Mouse (Mus musculus) frontal cortex, postnatal 36 days (tissue): ENCODE results near the gene Rasl2-9.
A peak's percentile ranks its signal among the peaks of the same experiment; 100 is the strongest.
"Not testable (repeated sequence)": the region's sequence is repeated elsewhere in the genome, so short reads cannot be mapped to it uniquely, and the experiment has no call there.

Source experiments
- DNase-seq, 2 experiments: peaks; one replicate each; pipeline ENCODE4 v3.0.0; 2022; ENCODE audit warnings: low spot score in 2 of 2

Rasl2-9 gene

DNA sequence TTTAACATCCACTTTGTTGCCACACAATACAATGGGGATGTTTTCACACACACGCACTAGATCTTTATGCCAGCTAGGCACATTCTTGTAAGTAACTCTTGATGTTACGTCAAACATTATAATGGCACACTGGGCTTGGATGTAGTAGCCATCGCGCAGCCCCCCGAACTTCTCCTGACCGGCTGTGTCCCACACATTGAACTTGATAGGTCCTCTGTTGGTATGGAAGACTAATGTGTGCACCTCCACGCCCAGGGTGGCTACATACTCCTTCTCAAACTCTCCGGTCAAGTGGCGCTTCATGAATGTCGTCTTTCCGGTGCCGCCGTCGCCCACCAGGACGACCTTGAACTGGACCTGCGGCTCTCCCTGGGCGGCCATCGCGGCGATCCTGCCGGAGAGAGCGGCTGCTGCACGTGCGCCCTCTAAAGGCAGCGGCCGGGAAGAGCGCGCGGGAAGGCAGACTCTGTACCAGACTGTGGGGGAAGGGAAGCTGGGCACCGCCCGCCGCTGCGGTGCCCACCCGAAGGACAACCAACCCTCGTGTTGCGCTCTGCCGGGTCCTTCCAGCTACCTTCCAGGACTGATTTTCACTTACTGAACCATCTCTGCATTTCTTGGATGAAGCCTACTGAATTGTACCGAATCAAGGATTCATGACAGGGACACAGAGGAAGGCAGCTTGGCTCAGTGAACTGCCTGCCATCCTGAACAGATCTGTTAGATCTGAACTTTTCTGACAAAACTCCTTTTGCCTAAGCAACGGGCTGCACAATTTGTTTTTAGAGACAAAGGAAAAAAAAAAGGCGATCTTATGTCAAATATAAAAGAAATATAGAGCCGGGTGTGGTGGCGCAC, at the start of gene Rasl2-9:
TSS of gene Rasl2-9 (minus strand) at position 402 of the 858 bp plus-strand sequence.
- peak; percentile 75 to 83 for DNase-seq

DNA sequence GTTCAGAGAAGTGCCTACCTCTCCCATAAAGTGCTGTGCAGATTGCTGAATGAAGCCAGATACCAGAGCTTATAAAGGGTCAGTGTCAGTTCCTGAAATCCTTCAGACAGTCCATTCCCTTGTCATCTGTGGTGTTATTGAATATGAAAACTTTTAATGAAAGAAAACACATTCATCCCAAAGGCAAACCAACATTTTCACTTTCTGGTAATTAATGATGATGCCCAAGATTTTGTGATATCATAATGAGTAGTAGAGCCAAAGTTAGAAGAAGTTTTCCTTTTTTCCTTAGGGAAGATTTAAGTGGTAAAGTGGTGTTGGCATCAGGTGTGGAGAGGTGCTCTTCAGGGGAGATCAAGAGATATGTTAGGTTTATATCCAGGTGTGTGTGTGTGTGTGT, 23.8 kb upstream of the Rasl2-9 start, which contains the start of gene Vmn1r55:
TSS of gene Vmn1r55 (minus strand) at position 101 of the 400 bp plus-strand sequence.
- DNase-seq: not testable (repeated sequence)

GRCm38 (mm10) chr7:5125078-5125477, 672 bp downstream of the Rasl2-9 start:
- DNase-seq: no peak

DNA sequence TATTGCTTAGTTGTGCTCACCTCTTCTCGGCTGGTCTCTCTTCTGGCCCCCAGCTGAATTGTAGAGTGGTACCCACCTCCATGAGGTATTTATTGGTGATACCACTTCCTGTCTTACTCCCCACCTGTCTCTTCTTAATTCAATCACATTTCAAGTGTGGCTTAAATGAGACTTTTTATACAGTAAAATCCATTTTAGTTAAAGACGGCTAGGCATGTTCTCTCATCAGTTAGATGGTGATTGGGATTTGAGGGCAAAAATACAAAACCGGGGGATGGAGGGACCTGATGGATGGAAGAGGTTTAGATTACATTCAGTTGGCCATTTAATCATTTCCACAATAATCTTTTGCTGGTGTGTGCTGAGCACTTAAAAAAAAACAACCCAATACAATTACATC, 8.9 kb downstream of the Rasl2-9 start, which contains the start of gene Rfpl4:
TSS of gene Rfpl4 (minus strand) at position 101 of the 400 bp plus-strand sequence.
- DNase-seq: no peak

- DNase-seq: no peak
Observed at GRCm38 (mm10) chr7:5112701-5113100, 13.0 kb downstream of the Rasl2-9 start.

DNA sequence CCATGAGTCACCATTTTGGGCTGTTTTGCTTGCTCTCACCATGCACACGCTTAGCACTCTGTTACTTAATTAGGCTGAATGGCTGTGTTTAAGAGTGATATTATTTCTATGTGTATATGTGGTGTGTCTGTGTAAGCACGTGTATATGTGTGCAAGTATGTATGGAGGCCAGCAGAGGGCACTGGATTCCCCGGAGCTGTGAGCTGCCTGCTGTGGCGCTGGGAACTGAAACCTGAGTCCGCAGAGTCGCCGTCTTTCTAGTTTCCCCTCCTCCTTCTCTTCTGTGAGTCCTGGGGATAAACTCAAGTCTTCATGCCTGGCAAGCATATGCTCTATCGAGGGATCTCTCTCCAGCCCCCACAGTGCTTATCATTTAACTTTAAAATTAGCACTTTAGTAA, 16.4 kb downstream of the Rasl2-9 start:
- DNase-seq: no peak

DNA sequence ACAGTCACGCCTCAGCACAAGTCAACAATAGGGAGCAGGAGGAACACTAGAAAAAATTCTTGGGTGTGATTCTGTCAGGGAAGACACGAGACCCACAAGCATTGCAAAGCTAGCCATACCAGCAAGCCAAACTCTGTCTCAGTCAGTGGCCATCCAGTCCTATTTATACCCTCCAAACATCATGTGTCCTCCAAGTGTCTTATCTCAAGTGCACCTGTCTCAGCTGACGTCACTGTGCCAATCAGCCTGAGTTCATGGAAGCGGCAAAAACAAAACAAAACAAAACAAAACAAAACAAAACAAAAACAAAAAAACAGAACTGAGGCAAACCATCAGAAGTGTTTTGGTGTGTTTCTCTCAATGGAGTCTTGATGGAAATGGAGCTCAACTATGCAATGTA, 17.5 kb downstream of the Rasl2-9 start:
- no peak for DNase-seq

DNA sequence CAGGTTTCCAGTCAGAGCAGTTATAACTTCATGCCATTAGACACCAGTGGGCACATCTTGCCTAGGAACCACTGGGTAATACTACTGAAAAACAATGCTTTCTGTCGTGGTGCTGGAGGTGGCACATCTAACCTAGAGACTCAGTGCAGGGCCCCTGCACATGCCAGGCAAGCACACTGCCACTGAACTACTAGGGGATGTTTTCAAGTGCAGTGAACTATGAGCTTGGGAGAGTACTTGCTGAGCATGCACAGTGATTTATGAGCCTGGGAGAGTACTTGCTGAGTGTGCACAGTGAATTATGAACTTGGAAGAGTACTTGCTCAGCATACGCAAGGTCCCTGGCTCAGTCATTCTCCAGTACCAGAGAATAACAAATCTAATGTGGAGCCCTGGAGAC, 23.2 kb downstream of the Rasl2-9 start:
- no peak for DNase-seq

GRCm38 (mm10) chr7:5101066-5101663, 24.6 kb downstream of the Rasl2-9 start:
- DNase-seq: no peak

GRCm38 (mm10) chr7:5099796-5100195, 26.0 kb downstream of the Rasl2-9 start:
- DNase-seq: no peak

DNA sequence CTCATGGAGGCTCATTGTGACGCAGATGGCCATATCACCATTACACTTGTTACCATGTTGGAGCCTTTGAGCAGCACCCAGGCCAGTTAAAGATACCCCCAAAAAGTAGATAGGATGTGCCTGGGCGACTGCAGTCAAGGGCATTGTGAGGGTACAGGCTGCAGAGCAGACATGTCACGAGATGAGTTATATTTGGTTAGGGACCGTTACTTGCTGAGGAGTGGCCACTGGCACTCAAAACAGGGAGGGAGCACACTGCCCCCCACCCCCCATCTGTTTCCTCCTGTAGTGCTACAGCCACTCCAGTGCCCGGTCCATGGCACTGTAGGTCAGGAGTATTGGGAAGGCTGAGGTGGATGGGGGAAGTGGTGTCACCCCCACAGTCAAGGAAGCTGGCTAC, 27.0 kb downstream of the Rasl2-9 start:
- no peak for DNase-seq

DNA sequence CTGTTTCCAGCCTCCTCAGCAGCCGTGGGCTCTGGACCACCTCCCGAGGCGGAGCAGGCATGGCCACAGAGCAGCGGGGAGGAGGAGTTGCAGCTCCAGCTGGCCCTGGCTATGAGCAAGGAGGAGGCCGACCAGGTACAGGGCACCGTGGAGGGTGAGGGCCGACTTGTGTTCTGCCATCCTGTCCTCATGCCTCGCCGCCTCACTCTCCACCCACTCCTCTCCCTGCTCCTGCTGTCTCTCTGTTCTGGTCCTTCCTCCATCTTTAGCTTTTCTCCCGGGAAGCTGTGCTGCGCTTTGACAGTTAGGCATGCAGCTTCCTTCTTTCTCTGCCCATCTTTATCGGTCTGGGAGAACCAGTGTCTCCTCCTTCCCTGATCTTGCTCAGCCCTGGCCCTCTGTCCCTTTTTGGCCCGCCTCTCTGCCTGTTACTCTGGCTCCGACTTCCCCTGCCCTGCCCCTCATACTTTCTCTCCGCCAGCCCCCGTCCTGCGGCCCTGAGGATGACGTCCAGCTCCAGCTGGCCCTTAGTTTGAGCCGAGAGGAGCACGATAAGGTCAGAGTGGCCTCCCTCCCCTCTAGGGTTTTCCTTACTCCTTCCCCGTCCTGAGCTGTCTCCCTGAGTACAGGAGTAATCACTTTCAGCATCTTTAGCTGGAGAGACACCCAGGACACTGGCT, 32.8 kb downstream of the Rasl2-9 start:
- DNase-seq: peak in 1 of 2 experiments; percentile 56

DNA sequence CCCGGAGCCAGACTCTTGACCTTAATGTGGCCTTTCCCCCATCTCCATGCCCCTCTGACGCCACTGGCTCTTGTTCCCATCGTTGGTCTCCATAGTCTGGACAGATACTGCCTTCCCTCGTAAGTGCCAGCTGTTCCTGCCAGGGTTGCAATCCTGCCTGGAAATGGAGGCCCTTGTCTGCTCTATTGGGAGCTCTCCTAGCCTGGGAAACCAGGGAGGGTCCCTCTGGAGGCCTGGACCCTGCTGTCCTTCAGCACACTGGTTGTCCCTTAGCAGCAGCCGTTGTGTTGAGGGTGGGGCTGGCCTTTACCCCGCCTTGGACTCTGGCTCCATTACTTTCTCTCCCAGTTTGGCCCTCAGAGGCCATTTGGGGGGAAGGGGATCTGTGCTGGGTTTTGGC, 33.4 kb downstream of the Rasl2-9 start:
- no peak for DNase-seq

- DNase-seq: peak; percentile 51 to 65
Observed at GRCm38 (mm10) chr7:5091008-5091728, 34.6 kb downstream of the Rasl2-9 start.

DNA sequence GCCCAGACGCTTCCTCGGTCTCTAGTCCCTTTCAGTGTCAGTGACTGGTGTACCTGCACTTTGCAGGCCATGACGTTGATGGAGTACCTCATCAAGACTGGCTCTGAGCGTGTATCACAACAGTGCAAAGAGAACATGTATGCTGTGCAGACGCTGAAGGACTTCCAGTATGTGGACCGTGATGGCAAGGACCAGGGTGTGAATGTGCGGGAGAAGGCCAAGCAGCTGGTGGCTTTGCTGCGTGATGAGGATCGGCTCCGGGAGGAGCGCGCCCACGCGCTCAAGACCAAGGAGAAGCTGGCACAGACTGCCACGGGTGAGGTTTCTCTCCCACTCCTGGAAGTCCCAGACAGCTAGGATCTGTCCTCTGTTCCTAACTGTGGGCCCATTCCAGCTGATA, 35.9 kb downstream of the Rasl2-9 start:
- peak; percentile 57 to 74 for DNase-seq

GRCm38 (mm10) chr7:5087886-5088285, 37.9 kb downstream of the Rasl2-9 start:
- no peak for DNase-seq

DNA sequence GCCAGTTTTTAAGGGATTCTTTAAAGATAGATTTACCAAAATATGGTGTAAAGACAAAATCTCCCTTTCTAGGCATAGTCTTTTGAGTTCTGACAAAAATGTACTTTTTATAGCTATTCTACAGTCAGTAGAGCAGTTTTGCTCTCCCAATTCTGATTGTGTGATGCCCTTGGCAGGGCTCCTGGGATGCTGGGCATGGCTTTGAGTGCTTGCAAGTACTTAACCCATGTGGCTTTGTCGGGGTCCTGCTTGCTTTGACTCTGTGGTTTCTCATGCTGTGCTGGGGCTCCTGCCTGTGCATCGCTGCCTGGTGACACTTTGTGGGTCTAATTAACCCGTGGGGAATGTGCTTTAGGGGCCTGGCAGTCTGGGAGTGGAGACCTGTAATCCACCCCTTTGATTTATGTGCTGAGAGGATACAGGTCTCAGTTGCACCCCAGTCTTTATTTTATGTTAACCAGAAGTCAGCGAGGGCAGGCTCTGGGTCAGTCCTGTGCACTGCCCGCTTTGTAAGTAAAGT, 38.8 kb downstream of the Rasl2-9 start:
- DNase-seq: no peak

GRCm38 (mm10) chr7:5085512-5085911, 40.2 kb downstream of the Rasl2-9 start:
- no peak for DNase-seq

GRCm38 (mm10) chr7:5083325-5084105, 42.2 kb downstream of the Rasl2-9 start:
- DNase-seq: no peak

DNA sequence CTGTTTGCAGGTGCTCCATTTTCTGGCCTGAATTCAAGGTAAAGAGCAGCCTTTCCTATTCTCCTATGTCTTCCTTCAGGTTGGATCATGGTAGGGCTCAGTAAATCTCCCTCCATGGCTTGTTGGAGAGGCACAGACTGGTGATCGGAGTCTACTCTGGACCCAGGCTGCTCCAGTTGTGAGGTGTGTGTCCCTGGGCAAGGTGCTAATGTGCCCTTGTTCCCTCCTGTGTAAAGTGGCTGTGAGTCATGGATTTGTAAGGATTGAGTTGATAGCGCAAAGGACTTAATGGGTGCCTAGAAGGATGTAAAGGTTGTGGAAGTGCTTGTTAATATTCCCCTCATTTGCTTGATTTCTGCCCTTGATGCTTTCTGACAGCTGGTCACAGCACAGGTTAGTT, 43.8 kb downstream of the Rasl2-9 start:
- no peak for DNase-seq

GRCm38 (mm10) chr7:5081241-5081640, 44.5 kb downstream of the Rasl2-9 start:
- DNase-seq: no peak
